Mouse (Mus musculus): ENCODE measurements around the gene Olfr1336.

- TF ChIP-seq CTCF (IDR thresholded peaks at IDR 0.05; ENCODE audit: control insufficient read depth, insufficient read depth, insufficient read length) (no peak), USF1 (IDR thresholded peaks at IDR 0.05; ENCODE audit: low read depth) (no peak), FOSL1 (IDR thresholded peaks at IDR 0.05; ENCODE audit: insufficient read depth, low read length, poor library complexity, severe bottlenecking) (no peak)
Observed at GRCm38 (mm10) chr7:6415442-6415787, 40.6 kb upstream of the Olfr1336 start.

Measured in C2C12 (cell line).